Mouse (Mus musculus): ENCODE results near the gene Gpr18. TPM values are rescaled to one million over a fixed set of nuclear protein-coding genes. Genes with fewer than 3 reads are reported as not detected.
A peak's percentile ranks its signal among the peaks of the same experiment; 100 is the strongest.

The Gpr18 gene
- total and polyA plus RNA-seq, 3 experiments = 33.5 to 46.2 (median 37.0) TPM

GRCm38 (mm10) chr14:121963942-121964335 is 48.4 kb upstream of the Gpr18 start:
- dilution Hi-C loops (cut with MboI; ENCODE audit: extremely low pct_ligation_motif_present, extremely low pct_unique_long_range_greater_than_20kb, low sequenced_read_pairs) (no loop called here), in situ Hi-C loops (cut with MboI; ENCODE audit: low pct_ligation_motif_present, low pct_unique_long_range_greater_than_20kb, low sequenced_read_pairs) (no loop called here)
- TF ChIP-seq ZC3H11A (IDR thresholded peaks at IDR 0.05; ENCODE audit: low read depth, low read length) (no peak), CHD1 (IDR thresholded peaks at IDR 0.05; ENCODE audit: low read depth, low read length) (no peak), ZNF384 (IDR thresholded peaks at IDR 0.05; ENCODE audit: low read depth, low read length) (no peak), MXI1 (IDR thresholded peaks at IDR 0.05; ENCODE audit: low read depth, low read length) (no peak), BHLHE40 (IDR thresholded peaks at IDR 0.05; ENCODE audit: low read depth, low read length) (no peak), JUND (conservative IDR thresholded peaks at IDR 0.05; ENCODE audit: low read depth, low read length) (no peak), IRF4 (IDR thresholded peaks at IDR 0.05; ENCODE audit: low read depth, low read length) (no peak), E2F4 (IDR thresholded peaks at IDR 0.05; ENCODE audit: insufficient replicate concordance, low read depth, low read length) (no peak), SIN3A (IDR thresholded peaks at IDR 0.05; ENCODE audit: low read length) (no peak), RCOR1 (conservative IDR thresholded peaks at IDR 0.05; ENCODE audit: low read depth, low read length) (no peak), ELF1 (IDR thresholded peaks at IDR 0.05; ENCODE audit: low read depth, low read length) (no peak), EP300 (IDR thresholded peaks at IDR 0.05; ENCODE audit: low read length) (no peak), POLR2A (IDR thresholded peaks at IDR 0.05; ENCODE audit: low read depth, low read length) (no peak), PAX5 (IDR thresholded peaks at IDR 0.05; ENCODE audit: low read length) (no peak), MAZ (IDR thresholded peaks at IDR 0.05; ENCODE audit: low read depth, low read length) (no peak), ZMIZ1 (IDR thresholded peaks at IDR 0.05; ENCODE audit: low read depth, low read length) (no peak), TCF12 (IDR thresholded peaks at IDR 0.05; ENCODE audit: low read depth, low read length) (no peak), CTCF (conservative IDR thresholded peaks at IDR 0.05 in 1 of 2, IDR thresholded peaks at IDR 0.05 in 1 of 2; ENCODE audit: low read depth in 2 of 2, low read length in 2 of 2) (no peak), GABPA (IDR thresholded peaks at IDR 0.05; ENCODE audit: insufficient replicate concordance, low read depth, low read length) (no peak), USF2 (conservative IDR thresholded peaks at IDR 0.05; ENCODE audit: low read depth, low read length) (no peak)
- Histone ChIP-seq H3K9me3 (replicated peaks; ENCODE audit: low read length) (no peaks in the 10 kb centered on the region), H3K36me3 (replicated peaks in 1 of 2; ENCODE audit: control insufficient read depth in 1 of 2, insufficient read depth in 1 of 2, low read length in 1 of 2) (peaks cover 0 to 12% of the 10 kb centered on the region in 2 experiments), H3K9ac (ENCODE audit: insufficient read depth, low read depth) (no peak overlapping the region), H3K4me1 (ENCODE audit: control insufficient read depth in 1 of 2, insufficient read depth in 2 of 2) (peaks cover 26 to 62% of the 10 kb centered on the region in 2 experiments), H3K4me2 (ENCODE audit: insufficient read depth, low read depth, poor library complexity, severe bottlenecking) (no peak overlapping the region), H3K27me3 (replicated peaks) (no peaks in the 10 kb centered on the region), H3K4me3 (replicated peaks in 1 of 3; ENCODE audit: low read depth in 2 of 3, low read length in 2 of 3, poor library complexity in 1 of 3) (peak overlapping the region; percentile 0 to 70 (median 51)), H3K79me2 (replicated peaks; ENCODE audit: control insufficient read depth, extremely low read depth, insufficient read depth, poor library complexity, severe bottlenecking) (peaks cover 3% of the 10 kb centered on the region), H3K27ac (ENCODE audit: insufficient read depth, low read depth) (no peak overlapping the region)
- no peak for DNase-seq (ENCODE audit: extremely low read depth)

GRCm38 (mm10) chr14:121963251-121963941 is 47.8 kb upstream of the Gpr18 start:
- no peak for TF ChIP-seq USF2 (conservative IDR thresholded peaks at IDR 0.05; ENCODE audit: low read depth, low read length)
- no peak for TF ChIP-seq E2F4 (IDR thresholded peaks at IDR 0.05; ENCODE audit: insufficient replicate concordance, low read depth, low read length)
- no peak for TF ChIP-seq RAD21 (IDR thresholded peaks at IDR 0.05; ENCODE audit: low read depth, low read length)
- no peak for TF ChIP-seq GABPA (IDR thresholded peaks at IDR 0.05; ENCODE audit: insufficient replicate concordance, low read depth, low read length)
- no peak for TF ChIP-seq MAZ (IDR thresholded peaks at IDR 0.05; ENCODE audit: low read depth, low read length)
- no peak for TF ChIP-seq NRF1 (IDR thresholded peaks at IDR 0.05; ENCODE audit: low read depth, low read length)
- TF ChIP-seq MYC (IDR thresholded peaks at IDR 0.05; ENCODE audit: low read depth, low read length) = no peak
- TF ChIP-seq MAX (IDR thresholded peaks at IDR 0.05; ENCODE audit: low read length) = no peak
- no peak for TF ChIP-seq BHLHE40 (IDR thresholded peaks at IDR 0.05; ENCODE audit: low read depth, low read length)
- Histone ChIP-seq H3K27me3 (replicated peaks) (no peaks in the 10 kb centered on the region), H3K9ac (ENCODE audit: insufficient read depth, low read depth) (no peak overlapping the region), H3K4me1 (ENCODE audit: control insufficient read depth in 1 of 2, insufficient read depth in 2 of 2) (peaks cover 31 to 67% of the 10 kb centered on the region in 2 experiments), H3K79me2 (replicated peaks; ENCODE audit: control insufficient read depth, extremely low read depth, insufficient read depth, poor library complexity, severe bottlenecking) (peaks cover 3% of the 10 kb centered on the region), H3K4me2 (ENCODE audit: insufficient read depth, low read depth, poor library complexity, severe bottlenecking) (no peak overlapping the region), H3K4me3 (replicated peaks in 1 of 3; ENCODE audit: low read depth in 2 of 3, low read length in 2 of 3, poor library complexity in 1 of 3) (peak overlapping the region; percentile 13 to 70 (median 51)), H3K27ac (ENCODE audit: insufficient read depth, low read depth) (no peak overlapping the region), H3K36me3 (replicated peaks in 1 of 2; ENCODE audit: control insufficient read depth in 1 of 2, insufficient read depth in 1 of 2, low read length in 1 of 2) (peaks cover 0 to 13% of the 10 kb centered on the region in 2 experiments), H3K9me3 (replicated peaks; ENCODE audit: low read length) (no peaks in the 10 kb centered on the region)
- DNase-seq (ENCODE audit: extremely low read depth) = no peak
- dilution Hi-C loops (cut with MboI; ENCODE audit: extremely low pct_ligation_motif_present, extremely low pct_unique_long_range_greater_than_20kb, low sequenced_read_pairs) = no loop called here
- in situ Hi-C loops (cut with MboI; ENCODE audit: low pct_ligation_motif_present, low pct_unique_long_range_greater_than_20kb, low sequenced_read_pairs) = no loop called here
